Mouse (Mus musculus) MEL (cell line): ENCODE data around the gene Lamc3. TPM values are rescaled to one million over a fixed set of nuclear protein-coding genes. Genes with fewer than 3 reads are reported as not detected.

ENCODE experiments used
- DNase-seq: peaks from one replicate; pipeline ENCODE4 v3.0.0; 2011; ENCODE audit warnings: low read depth, low spot score
- H3K27ac ChIP-seq: 2 replicates; pipeline ENCODE4 v1.5.1; 2012; ENCODE audit warnings: low read depth, mild to moderate bottlenecking, control low read depth, low read length, moderate library complexity; ENCODE audit not compliant: control insufficient read depth
- H3K27me3 ChIP-seq, 2 experiments: fragments of 150-350 bp in 1 of 2; sonication (generic) in 1 of 2; 2 replicates each; pipeline ENCODE4 v1.6.1; 2012; ENCODE audit warnings: low read length in 2 of 2, mild to moderate bottlenecking in 2 of 2, improper control_type of control experiment in 1 of 2, moderate library complexity in 1 of 2; ENCODE audit not compliant: insufficient read depth in 2 of 2, control insufficient read depth in 1 of 2
- H3K36me3 ChIP-seq, 2 experiments: 2 replicates each; pipeline ENCODE4 v1.6.1; 2012 to 2014; ENCODE audit warnings: low read length in 2 of 2, improper control_type of control experiment in 1 of 2, inconsistent platforms in 1 of 2, mild to moderate bottlenecking in 1 of 2; ENCODE audit not compliant: insufficient read depth in 2 of 2, control insufficient read depth in 1 of 2
- H3K4me1 ChIP-seq, 2 experiments: fragments of 150-350 bp in 1 of 2; sonication (generic) in 1 of 2; 2 replicates each; pipeline ENCODE4 v1.6.1; 2012; ENCODE audit warnings: low read length in 2 of 2, improper control_type of control experiment in 1 of 2, mild to moderate bottlenecking in 1 of 2; ENCODE audit not compliant: insufficient read depth in 2 of 2, control insufficient read depth in 1 of 2
- H3K4me3 ChIP-seq, 2 experiments: fragments of 150-350 bp in 1 of 2; sonication (generic) in 1 of 2; 2 replicates each; pipeline ENCODE4 v1.5.1; 2012; ENCODE audit warnings: low read depth in 2 of 2, low read length in 2 of 2, mild to moderate bottlenecking in 2 of 2, moderate library complexity in 2 of 2, control low read depth in 1 of 2, improper control_type of control experiment in 1 of 2; ENCODE audit not compliant: control insufficient read depth in 1 of 2, insufficient read depth in 1 of 2
- H3K79me2 ChIP-seq: 2 replicates; pipeline ENCODE4 v1.6.1; 2012; ENCODE audit warnings: mild to moderate bottlenecking, low read length, moderate library complexity; ENCODE audit not compliant: control insufficient read depth, poor library complexity, insufficient read depth
- H3K9ac ChIP-seq: 2 replicates; pipeline ENCODE4 v1.6.1; 2012; ENCODE audit warnings: low read depth, mild to moderate bottlenecking, control low read depth, low read length, moderate library complexity; ENCODE audit not compliant: control insufficient read depth, poor library complexity, severe bottlenecking
- H3K9me3 ChIP-seq: fragments of 150-350 bp; sonication (generic); replicated peaks from 2 replicates; pipeline ENCODE4 v1.6.1; 2012; ENCODE audit warnings: mild to moderate bottlenecking, low read length, improper control_type of control experiment, moderate library complexity; ENCODE audit not compliant: insufficient read depth
- CTCF ChIP-seq, 3 experiments: IDR thresholded peaks in 2 of 3; conservative IDR thresholded peaks in 1 of 3; 2 replicates each; pipeline ENCODE4 v1.5.1; 2011 to 2012; ENCODE audit warnings: low read length in 3 of 3, low read depth in 2 of 3, mild to moderate bottlenecking in 2 of 3, improper control_type of control experiment in 1 of 3, inconsistent platforms in 1 of 3, mixed read lengths in 1 of 3, moderate library complexity in 1 of 3; ENCODE audit not compliant: control insufficient read depth in 1 of 3, insufficient read depth in 1 of 3, poor library complexity in 1 of 3, severe bottlenecking in 1 of 3
- ETS1 ChIP-seq: IDR thresholded peaks from 2 replicates; pipeline ENCODE4 v1.6.1; 2012; ENCODE audit warnings: low read depth, mild to moderate bottlenecking, inconsistent platforms, low read length, improper control_type of control experiment, moderate library complexity
- MAX ChIP-seq: IDR thresholded peaks from 2 replicates; pipeline ENCODE4 v1.6.1; 2011; ENCODE audit warnings: low read length, improper control_type of control experiment
- MAZ ChIP-seq: IDR thresholded peaks from 2 replicates; pipeline ENCODE4 v1.6.1; 2012; ENCODE audit warnings: low read depth, mild to moderate bottlenecking, inconsistent platforms, low read length, improper control_type of control experiment
- MEF2A ChIP-seq: IDR thresholded peaks from 2 replicates; pipeline ENCODE4 v1.6.1; 2014; ENCODE audit warnings: low read depth, mild to moderate bottlenecking, inconsistent platforms, low read length, improper control_type of control experiment; ENCODE audit not compliant: poor library complexity, insufficient replicate concordance, severe bottlenecking; ENCODE audit errors: extremely low read depth
- MXI1 ChIP-seq: IDR thresholded peaks from 2 replicates; pipeline ENCODE4 v1.6.1; 2011; ENCODE audit warnings: mild to moderate bottlenecking, low read depth, low read length, improper control_type of control experiment
- RAD21 ChIP-seq: IDR thresholded peaks from 2 replicates; pipeline ENCODE4 v1.6.1; 2011; ENCODE audit warnings: mild to moderate bottlenecking, low read depth, low read length, improper control_type of control experiment
- TBP ChIP-seq: IDR thresholded peaks from 2 replicates; pipeline ENCODE4 v1.8.0; 2011; ENCODE audit warnings: low read depth, low read length, improper control_type of control experiment
- UBTF ChIP-seq: IDR thresholded peaks from 2 replicates; pipeline ENCODE4 v1.6.1; 2012; ENCODE audit warnings: low read depth, mild to moderate bottlenecking, inconsistent platforms, low read length, improper control_type of control experiment, moderate library complexity, borderline replicate concordance; ENCODE audit not compliant: insufficient read depth
- USF2 ChIP-seq, 2 experiments: IDR thresholded peaks; 2 replicates each; pipeline ENCODE4 v1.6.1; 2011 to 2012; ENCODE audit warnings: improper control_type of control experiment in 2 of 2, low read length in 2 of 2, borderline replicate concordance in 1 of 2, inconsistent platforms in 1 of 2, low read depth in 1 of 2, mild to moderate bottlenecking in 1 of 2; ENCODE audit not compliant: insufficient read depth in 1 of 2
- ZKSCAN1 ChIP-seq: IDR thresholded peaks from 2 replicates; pipeline ENCODE4 v1.6.1; 2012; ENCODE audit warnings: low read depth, mild to moderate bottlenecking, inconsistent platforms, low read length, improper control_type of control experiment, moderate library complexity
- polyA plus RNA-seq, 2 experiments: library from polyadenylated mRNA; stranded (reverse) in 1 of 2; unstranded in 1 of 2; fragments of >175 nt in 1 of 2; fragments of >200 nt in 1 of 2; gene quantifications; 2 replicates each; pipeline versions ENCODE4 v1.2.1 to v1.2.4; 2012; ENCODE audit warnings: low replicate concordance in 2 of 2, low read depth in 1 of 2; ENCODE audit not compliant: insufficient read length in 2 of 2, insufficient read depth in 1 of 2, missing spikeins in 1 of 2
- total RNA-seq: library from RNA; depleted of rRNA; stranded (reverse); fragments of 300-350 nt; gene quantifications from 2 replicates; pipeline ENCODE4 v1.2.3, GENCODE M21; 2012

Lamc3 gene
- total and polyA plus RNA-seq, 3 experiments = not detected

DNA sequence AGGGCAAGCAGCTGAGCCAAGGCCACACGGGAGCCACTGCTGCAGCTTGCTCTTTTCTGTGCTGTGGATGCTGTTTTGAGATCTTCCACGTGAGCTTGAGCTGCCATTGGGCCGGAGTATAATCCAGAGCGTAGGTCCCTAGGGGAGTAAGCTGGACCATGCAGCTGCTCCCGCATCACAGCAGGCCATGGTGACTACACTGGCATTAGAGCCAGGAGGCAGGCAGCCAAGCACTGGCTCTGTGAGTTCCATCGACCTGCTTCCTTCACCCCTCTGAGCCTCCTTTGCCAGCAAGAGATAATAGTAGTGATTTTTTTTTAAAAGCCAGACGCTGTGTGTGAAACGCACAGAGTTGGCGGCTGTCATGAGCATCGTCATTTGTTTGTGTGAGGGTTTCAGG, 65.1 kb downstream of the Lamc3 start:
- no peaks in the 10 kb centered on the region for H3K36me3 ChIP-seq
- no peaks in the 10 kb centered on the region for H3K4me1 ChIP-seq
- TF ChIP-seq ZKSCAN1 = no peak
- no peak for TF ChIP-seq MAX
- no peak for TF ChIP-seq ETS1
- TF ChIP-seq UBTF = no peak
- no peak for TF ChIP-seq MEF2A
- H3K27ac ChIP-seq = no peak overlapping the region
- H3K9ac ChIP-seq = no peak overlapping the region
- H3K9me3 ChIP-seq = no peaks in the 10 kb centered on the region
- H3K27me3 ChIP-seq = peaks cover 7 to 12% of the 10 kb centered on the region in 2 experiments
- H3K4me3 ChIP-seq = no peak overlapping the region
- no peak for DNase-seq
- H3K79me2 ChIP-seq = no peaks in the 10 kb centered on the region

DNA sequence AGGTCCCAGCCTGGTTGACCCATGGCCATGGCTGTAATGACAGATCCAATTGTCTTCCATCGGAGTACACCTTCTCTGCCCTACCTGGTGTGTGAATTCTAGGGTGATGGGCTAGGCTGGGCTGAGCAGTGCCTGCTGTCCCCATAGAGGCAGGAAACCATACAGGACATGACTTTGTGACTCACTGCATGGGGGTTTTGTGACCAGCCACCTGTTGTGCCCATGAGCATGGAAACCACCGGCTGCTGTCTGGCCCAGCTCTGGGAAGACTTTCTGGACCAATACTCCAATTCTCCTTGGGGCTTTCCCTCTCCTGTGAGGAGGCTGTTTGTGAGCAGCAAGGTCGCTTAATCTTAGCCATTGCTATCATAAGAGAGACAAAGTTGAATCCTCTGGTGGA, 65.6 kb downstream of the Lamc3 start:
- no peaks in the 10 kb centered on the region for H3K36me3 ChIP-seq
- H3K79me2 ChIP-seq = no peaks in the 10 kb centered on the region
- TF ChIP-seq ETS1 (no peak), TBP (no peak), CTCF (IDR thresholded peaks at IDR 0.05 in 2 of 3, conservative IDR thresholded peaks at IDR 0.05 in 1 of 3; ENCODE audit: control insufficient read depth in 1 of 3, insufficient read depth in 1 of 3, low read depth in 2 of 3, low read length in 3 of 3, poor library complexity in 1 of 3, severe bottlenecking in 1 of 3) (no peak), USF2 (IDR thresholded peaks at IDR 0.05; ENCODE audit: borderline replicate concordance in 1 of 2, insufficient read depth in 1 of 2, low read depth in 1 of 2, low read length in 2 of 2) (no peak), MAZ (no peak)
- no peak overlapping the region for H3K9ac ChIP-seq
- no peak overlapping the region for H3K4me3 ChIP-seq
- peaks cover 7 to 12% of the 10 kb centered on the region in 2 experiments for H3K27me3 ChIP-seq
- DNase-seq = no peak
- H3K27ac ChIP-seq = no peak overlapping the region
- H3K9me3 ChIP-seq = no peaks in the 10 kb centered on the region
- no peaks in the 10 kb centered on the region for H3K4me1 ChIP-seq

DNA sequence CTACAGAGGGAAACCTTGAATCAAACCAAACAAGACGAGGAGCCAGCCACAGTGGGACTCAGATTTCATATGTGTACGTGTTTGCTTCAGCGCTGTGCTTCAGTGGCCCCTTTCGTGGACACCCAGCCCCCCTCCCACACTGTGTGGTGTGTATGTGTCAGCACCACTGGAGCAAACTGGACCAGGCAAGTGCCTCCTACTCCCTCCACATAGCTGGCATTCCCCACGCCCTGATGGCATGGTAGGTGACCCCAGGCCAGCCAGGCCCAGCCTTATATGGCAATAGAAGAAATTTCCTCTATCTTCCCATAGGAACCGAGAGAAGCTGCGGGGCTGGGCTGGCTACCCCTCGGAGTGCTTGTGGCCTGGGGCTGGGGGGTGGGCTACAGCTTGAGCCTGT, 66.6 kb downstream of the Lamc3 start:
- Histone ChIP-seq H3K79me2 (no peaks in the 10 kb centered on the region), H3K27ac (no peak overlapping the region), H3K9ac (no peak overlapping the region), H3K27me3 (peaks cover 7 to 12% of the 10 kb centered on the region in 2 experiments), H3K4me3 (no peak overlapping the region), H3K36me3 (peaks cover 0 to 6% of the 10 kb centered on the region in 2 experiments; a peak in 1 of 4 replicates), H3K4me1 (peaks cover 0 to 4% of the 10 kb centered on the region in 2 experiments; a peak in 2 of 4 replicates), H3K9me3 (no peaks in the 10 kb centered on the region)
- no peak for DNase-seq
- TF ChIP-seq MXI1 = no peak
- no peak for TF ChIP-seq RAD21
